Mouse (Mus musculus): ENCODE measurements at regions not wholly inside any gene's neighbourhood (a gene's known extent, or its start where the extent isn't known, plus 50 kb on each side); places are given as distances from the start of the nearest gene placed in this dataset.

GRCm38 (mm10) chr12:25166525-25166924 is 69.6 kb upstream of the Id2 start:
- DNase-seq: no peak
- intact Hi-C loops (cut with DNase I): no loop called here
- H3K27ac ChIP-seq: no peak overlapping the region
- no peak for TF ChIP-seq CTCF (IDR thresholded peaks at IDR 0.05)
- H3K4me3 ChIP-seq: no peak overlapping the region

GRCm38 (mm10) chr12:25165650-25166049 is 68.7 kb upstream of the Id2 start:
- H3K27ac ChIP-seq: no peak overlapping the region
- H3K4me3 ChIP-seq: no peak overlapping the region
- intact Hi-C loops (cut with DNase I): no loop called here
- TF ChIP-seq CTCF (IDR thresholded peaks at IDR 0.05): no peak
- DNase-seq: peak; percentile 44

- no peak for TF ChIP-seq CTCF (IDR thresholded peaks at IDR 0.05)
- Histone ChIP-seq H3K4me3 (no peak overlapping the region), H3K27ac (no peak overlapping the region)
- intact Hi-C loops (cut with DNase I): no loop called here
- DNase-seq: no peak
Measured at GRCm38 (mm10) chr12:25164724-25165123, 67.8 kb upstream of the Id2 start.

GRCm38 (mm10) chr12:25163541-25163940 is 66.6 kb upstream of the Id2 start:
- H3K27ac ChIP-seq: no peak overlapping the region
- intact Hi-C loops (cut with DNase I): no loop called here
- TF ChIP-seq CTCF (IDR thresholded peaks at IDR 0.05): no peak
- H3K4me3 ChIP-seq: no peak overlapping the region
- DNase-seq: no peak

- H3K27ac ChIP-seq: no peak overlapping the region
- TF ChIP-seq CTCF (IDR thresholded peaks at IDR 0.05): no peak
- intact Hi-C loops (cut with DNase I): no loop called here
- no peak for DNase-seq
- H3K4me3 ChIP-seq: no peak overlapping the region
Measured at GRCm38 (mm10) chr12:25162843-25163242, 65.9 kb upstream of the Id2 start.

GRCm38 (mm10) chr12:25161939-25162338 is 65.0 kb upstream of the Id2 start:
- intact Hi-C loops (cut with DNase I): no loop called here
- Histone ChIP-seq H3K27ac (no peak overlapping the region), H3K4me3 (no peak overlapping the region)
- DNase-seq: no peak
- no peak for TF ChIP-seq CTCF (IDR thresholded peaks at IDR 0.05)

- TF ChIP-seq CTCF (IDR thresholded peaks at IDR 0.05): peak; percentile 3; the same call in 1 of the 2 replicates
- DNase-seq: no peak
- intact Hi-C loops (cut with DNase I): no loop called here
- no peak overlapping the region for H3K27ac ChIP-seq
- H3K4me3 ChIP-seq: no peak overlapping the region
Measured at GRCm38 (mm10) chr12:25160990-25161843, 64.3 kb upstream of the Id2 start.

- no peak for TF ChIP-seq CTCF (IDR thresholded peaks at IDR 0.05)
- Histone ChIP-seq H3K27ac (no peak overlapping the region), H3K4me3 (no peak overlapping the region)
- no peak for DNase-seq
- intact Hi-C loops (cut with DNase I): no loop called here
Measured at GRCm38 (mm10) chr12:25159091-25159490, 62.2 kb upstream of the Id2 start.

GRCm38 (mm10) chr12:25157238-25157637 is 60.3 kb upstream of the Id2 start:
- Histone ChIP-seq H3K4me3 (no peak overlapping the region), H3K27ac (no peak overlapping the region)
- TF ChIP-seq CTCF (IDR thresholded peaks at IDR 0.05): no peak
- DNase-seq: no peak
- intact Hi-C loops (cut with DNase I): no loop called here

GRCm38 (mm10) chr12:25155396-25155795 is 58.5 kb upstream of the Id2 start:
- Histone ChIP-seq H3K4me3 (no peak overlapping the region), H3K27ac (no peak overlapping the region)
- no peak for TF ChIP-seq CTCF (IDR thresholded peaks at IDR 0.05)
- intact Hi-C loops (cut with DNase I): no loop called here
- DNase-seq: no peak

- TF ChIP-seq CTCF (IDR thresholded peaks at IDR 0.05): no peak
- H3K4me3 ChIP-seq: no peak overlapping the region
- no peak overlapping the region for H3K27ac ChIP-seq
- DNase-seq: no peak
- intact Hi-C loops (cut with DNase I): no loop called here
Measured at GRCm38 (mm10) chr12:25148099-25148498, 51.2 kb upstream of the Id2 start.

Data from gastrocnemius, adult 2 months (tissue).